Mouse (Mus musculus) layer of hippocampus, adult 8-10 months (tissue): Measurements from ENCODE around the gene Olfr578. TPM values are rescaled to one million over a fixed set of nuclear protein-coding genes. Genes with fewer than 3 reads are reported as not detected.

Experiments
- DNase-seq, 2 experiments: peaks; one replicate each; pipeline ENCODE4 v3.0.0; 2022; ENCODE audit warnings: low spot score in 2 of 2
- total RNA-seq, 4 experiments: library from RNA; stranded (reverse); gene quantifications; 2 replicates each; pipeline ENCODE4 v1.2.4; 2022

The Olfr578 gene
- not detected for total RNA-seq

DNA sequence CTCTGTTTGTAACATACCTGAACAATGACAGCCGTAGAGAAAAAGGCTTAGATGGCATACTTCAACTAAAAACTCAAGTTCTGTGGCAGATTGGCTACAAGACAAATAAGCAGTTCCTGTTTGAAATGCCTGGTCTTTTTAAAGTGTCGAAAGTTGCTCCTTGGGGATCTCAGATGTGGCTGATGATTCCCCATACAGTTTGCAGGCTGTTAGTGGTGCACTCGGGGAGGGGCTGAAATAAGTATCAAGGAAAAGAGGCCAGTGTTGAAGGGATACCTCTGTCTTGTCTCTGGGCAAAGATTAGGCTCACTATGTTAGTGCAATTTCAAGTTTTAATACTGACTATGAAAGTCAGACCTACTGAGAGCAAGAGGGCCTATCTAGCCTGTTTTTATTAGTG is at the start of gene Olfr578:
Gene Olfr578, minus strand, starts transcription at position 101 of the 400 bp plus-strand sequence.
- DNase-seq: no peak

DNA sequence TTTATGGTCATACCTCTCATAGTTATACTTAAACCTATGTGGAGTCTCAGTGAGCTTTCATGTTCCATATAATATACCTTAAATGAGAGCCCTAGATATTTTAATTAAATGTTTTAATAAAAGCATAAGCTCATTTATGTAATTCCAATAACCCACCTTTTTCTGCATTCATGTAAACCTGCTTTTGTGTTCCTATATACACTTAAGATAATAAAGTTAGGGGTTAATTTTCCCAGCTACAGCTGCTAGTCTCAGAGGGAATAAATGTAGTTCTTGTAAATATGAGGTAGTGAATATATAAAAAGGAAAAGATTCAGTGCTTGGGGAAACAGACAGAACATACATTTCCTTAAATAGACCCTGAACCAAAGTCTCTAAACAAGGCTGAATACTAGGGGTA is 48.6 kb upstream of the Olfr578 start, which contains the start of gene Olfr582:
Gene Olfr582, plus strand, starts transcription at position 301 of the 400 bp plus-strand sequence.
- no peak for DNase-seq

DNA sequence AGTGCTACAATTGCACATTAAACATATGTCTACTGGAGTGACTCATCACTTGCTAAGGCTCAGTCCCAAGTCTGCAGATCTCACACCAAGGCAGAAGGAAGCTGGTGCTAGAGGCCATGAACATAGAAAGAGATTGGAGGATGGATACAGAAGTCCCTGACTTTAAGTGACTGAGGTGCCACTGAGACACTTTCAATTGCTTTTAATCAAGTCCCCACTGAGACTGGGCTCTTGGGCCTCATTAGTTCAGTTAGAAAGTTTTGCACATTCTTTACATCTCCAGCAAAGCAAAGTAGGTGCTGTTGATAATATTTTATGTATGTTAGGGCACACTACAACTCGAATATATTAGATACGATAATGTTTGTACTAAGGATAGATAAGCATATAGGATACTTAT is 13.3 kb downstream of the Olfr578 start, which contains the start of gene Olfr577:
Gene Olfr577, minus strand, starts transcription at position 101 of the 400 bp plus-strand sequence.
- no peak for DNase-seq

DNA sequence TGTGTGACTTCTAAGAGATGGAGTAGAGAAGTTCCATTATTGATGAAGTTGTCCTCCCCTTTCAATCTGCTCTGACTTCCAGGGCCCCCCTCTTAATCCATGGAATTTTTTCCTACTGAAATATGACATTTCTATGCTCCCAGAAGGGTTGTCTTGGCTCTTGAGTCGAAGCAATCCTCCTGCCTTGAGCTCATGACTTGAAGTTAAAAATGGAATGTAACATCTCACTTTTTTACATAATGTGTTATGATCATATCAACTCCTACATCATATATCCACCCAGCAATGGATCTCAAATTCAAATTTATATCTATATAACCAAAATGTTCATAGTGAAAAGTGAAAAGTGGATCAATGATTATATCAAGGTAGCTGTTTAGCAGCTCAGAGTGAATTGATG is 14.7 kb downstream of the Olfr578 start:
- no peak for DNase-seq

DNA sequence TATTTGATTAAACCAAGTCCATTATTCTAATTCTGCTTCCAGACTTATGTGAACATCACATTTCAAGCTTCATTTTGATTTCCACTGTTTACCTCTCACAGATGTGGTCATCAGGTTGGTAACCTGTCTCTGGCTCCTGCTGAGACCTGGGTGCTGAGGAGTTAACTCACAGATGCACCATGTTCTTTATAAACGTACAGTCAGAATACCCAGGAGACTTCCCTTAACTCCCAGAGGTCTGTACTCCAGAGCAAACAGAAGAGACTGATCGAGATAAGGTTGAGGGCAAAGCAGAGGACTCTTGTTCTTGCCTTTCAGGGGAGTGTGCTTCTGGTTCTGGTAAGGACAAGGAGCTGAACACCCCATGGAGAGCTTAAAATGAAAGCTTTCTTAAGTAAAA is 26.8 kb downstream of the Olfr578 start, which contains the start of gene Olfr576:
Gene Olfr576, plus strand, starts transcription at position 301 of the 400 bp plus-strand sequence.
- no peak for DNase-seq

DNA sequence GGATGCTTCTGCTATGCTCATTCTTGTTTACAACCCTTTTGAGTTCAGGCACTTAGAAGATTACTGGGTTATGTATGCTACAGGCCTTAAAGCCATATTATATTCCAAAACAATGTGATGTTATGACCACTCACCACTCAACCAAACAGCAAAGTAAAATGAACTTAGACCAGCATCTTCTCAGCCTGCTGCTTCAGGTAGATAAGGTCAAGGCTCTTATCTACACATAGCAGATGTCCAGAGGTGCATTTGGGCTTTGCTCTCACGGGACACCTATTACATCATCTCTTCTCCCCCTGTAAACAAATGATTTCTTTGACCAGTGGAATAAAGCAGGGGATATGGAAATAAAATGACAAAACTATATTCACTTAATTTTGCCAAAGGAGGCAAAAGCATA is 30.5 kb downstream of the Olfr578 start, which contains the start of gene Olfr575:
Gene Olfr575, minus strand, starts transcription at position 183 of the 400 bp plus-strand sequence.
- DNase-seq: no peak

DNA sequence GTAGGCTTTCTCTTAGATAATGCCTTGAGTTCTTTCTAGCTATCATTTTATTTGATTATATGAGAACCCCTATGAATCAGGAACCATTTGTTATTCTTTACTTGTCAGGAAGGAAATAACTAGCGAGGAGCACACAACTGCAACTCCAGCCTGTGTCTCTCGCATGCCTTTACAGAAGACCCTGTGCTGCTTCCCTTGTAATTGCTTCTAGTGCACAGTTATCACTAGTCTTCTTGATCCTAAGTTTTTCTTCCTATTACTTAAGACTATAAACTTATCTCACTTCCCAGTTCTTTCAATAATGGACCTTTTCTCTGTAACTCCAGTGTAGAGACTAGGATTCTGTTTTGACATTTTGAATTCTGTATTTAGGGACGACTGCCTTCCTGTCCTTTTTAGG is 31.0 kb downstream of the Olfr578 start:
- DNase-seq: no peak

DNA sequence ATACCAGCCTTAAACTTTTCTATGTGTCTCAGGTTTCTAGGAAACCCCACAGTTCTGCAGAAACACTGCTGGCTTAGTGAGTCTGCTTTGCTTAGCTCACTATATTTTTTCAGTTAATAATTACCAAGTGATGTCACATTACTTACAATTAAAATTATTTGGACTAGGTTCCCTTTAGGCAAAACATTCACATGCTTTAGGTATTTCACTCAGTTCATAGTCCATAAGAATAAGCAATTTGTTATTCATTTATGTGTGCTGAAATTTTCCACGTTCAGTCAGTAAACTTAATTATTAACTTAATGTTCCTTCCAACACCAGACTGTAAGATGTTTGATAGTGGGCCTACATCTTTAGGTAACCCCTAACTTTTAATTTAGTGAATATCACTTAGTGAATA is 38.4 kb downstream of the Olfr578 start:
- DNase-seq: no peak

DNA sequence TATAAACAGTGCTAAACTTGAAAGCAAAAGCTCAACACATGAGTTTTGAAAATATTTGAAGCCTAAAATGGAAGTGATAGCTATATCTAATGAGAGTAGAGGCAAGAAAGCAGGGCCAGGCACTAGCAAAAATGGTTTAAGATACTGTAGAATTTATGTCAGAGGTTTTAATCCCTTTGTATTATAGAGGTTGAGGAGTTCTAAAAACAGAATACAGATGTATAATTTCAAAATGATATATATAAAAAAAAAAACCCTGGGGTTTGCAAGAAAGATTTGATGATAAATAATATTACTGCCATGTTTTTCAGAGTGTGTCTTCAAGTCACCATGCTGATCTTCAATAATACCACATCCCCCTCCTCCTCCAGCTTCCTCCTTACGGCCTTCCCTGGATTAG is 41.0 kb downstream of the Olfr578 start, which contains the start of gene Olfr574:
Gene Olfr574, plus strand, starts transcription at position 301 of the 400 bp plus-strand sequence.
- no peak for DNase-seq

DNA sequence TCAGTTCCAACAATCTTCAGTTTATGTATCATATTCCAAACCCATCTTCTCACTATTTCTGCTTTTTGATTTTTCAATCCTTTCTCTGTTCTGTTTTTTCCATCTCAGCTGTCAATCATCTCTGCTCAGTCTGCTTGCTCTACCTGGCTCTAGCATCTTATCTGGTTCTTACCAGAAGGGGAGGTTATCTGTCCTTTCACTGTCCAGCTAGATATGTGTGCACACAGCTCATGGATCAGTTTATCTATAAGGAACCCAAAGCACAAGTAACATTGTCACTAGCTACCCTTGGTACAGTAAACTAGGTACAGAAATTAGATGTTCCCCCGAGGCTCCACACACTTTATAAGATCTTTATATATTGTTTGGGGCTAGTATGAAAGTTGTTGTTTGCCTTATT is 45.7 kb downstream of the Olfr578 start:
- DNase-seq: no peak

DNA sequence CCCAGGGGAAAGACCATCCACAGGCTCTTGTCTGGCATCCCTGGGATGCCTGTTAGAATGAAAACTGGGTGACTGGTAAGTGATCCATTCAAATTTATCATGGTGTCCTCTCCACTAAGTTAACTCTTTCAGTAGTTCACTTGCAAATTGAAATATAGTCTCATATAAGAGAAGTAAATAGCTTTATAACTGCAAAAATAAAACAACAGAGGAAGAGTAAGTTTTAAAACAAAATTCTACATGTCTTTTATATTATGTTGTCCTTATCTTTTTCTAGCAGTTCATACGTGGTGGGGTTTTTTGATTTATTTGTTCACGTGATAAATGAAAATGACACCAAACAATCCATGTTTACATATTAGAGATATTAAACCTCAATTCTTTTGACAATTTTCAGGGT is 46.6 kb downstream of the Olfr578 start, which contains the start of gene Olfr573-ps1:
Gene Olfr573-ps1, minus strand, starts transcription at position 101 of the 400 bp plus-strand sequence.
- DNase-seq: no peak

Other genes starting within 250 kb of the Olfr578 start
- gene Olfr560, start 230.0 kb downstream of the Olfr578 start, total RNA-seq: not detected
- under 1 TPM in 3 of 4 experiments, not detected in 1; 0.13 to 0.37 (median 0.16) TPM for gene Olfr78, start 229.9 kb downstream of the Olfr578 start, total RNA-seq
- gene Olfr561, start 218.1 kb downstream of the Olfr578 start, total RNA-seq: not detected
- under 1 TPM in 3 of 4 experiments, not detected in 1; 0.40 to 0.68 (median 0.51) TPM for gene Olfr564, start 185.8 kb downstream of the Olfr578 start, total RNA-seq
- gene Olfr566, start 130.6 kb downstream of the Olfr578 start, total RNA-seq: not detected
- not detected for gene Olfr568, start 112.2 kb downstream of the Olfr578 start, total RNA-seq
- gene Olfr569, start 98.4 kb downstream of the Olfr578 start, total RNA-seq: not detected
- not detected for gene Olfr570, start 94.7 kb downstream of the Olfr578 start, total RNA-seq
- gene Olfr571, start 71.8 kb downstream of the Olfr578 start, total RNA-seq: not detected
- not detected for gene Olfr572, start 64.9 kb downstream of the Olfr578 start, total RNA-seq
- gene Olfr573-ps1, start 46.7 kb downstream of the Olfr578 start, total RNA-seq: not detected
- gene Olfr574, start 40.9 kb downstream of the Olfr578 start, total RNA-seq: not detected
- gene Olfr575, start 30.5 kb downstream of the Olfr578 start, total RNA-seq: not detected
- gene Olfr576, start 26.7 kb downstream of the Olfr578 start, total RNA-seq: not detected
- gene Olfr577, start 13.4 kb downstream of the Olfr578 start, total RNA-seq: not detected
- not detected for gene Olfr582, start 48.7 kb upstream of the Olfr578 start, total RNA-seq
- gene Olfr583, start 62.0 kb upstream of the Olfr578 start, total RNA-seq: not detected
- not detected for gene Olfr584, start 92.6 kb upstream of the Olfr578 start, total RNA-seq
- not detected for gene Olfr585, start 108.4 kb upstream of the Olfr578 start, total RNA-seq
- not detected for gene Olfr586, start 136.3 kb upstream of the Olfr578 start, total RNA-seq
- gene Olfr588-ps1, start 151.6 kb upstream of the Olfr578 start, total RNA-seq: not detected
- not detected for gene Olfr589, start 167.0 kb upstream of the Olfr578 start, total RNA-seq
- not detected for gene Olfr591, start 189.0 kb upstream of the Olfr578 start, total RNA-seq
- not detected for gene Olfr592, start 195.5 kb upstream of the Olfr578 start, total RNA-seq
- not detected for gene Olfr593, start 222.5 kb upstream of the Olfr578 start, total RNA-seq
- gene Olfr594, start 227.7 kb upstream of the Olfr578 start, total RNA-seq: not detected